Mouse (Mus musculus) c-Kit-positive CD71-negative TER-119-negative erythroid progenitor cells, embryonic 14.5 days (primary cell): ENCODE measurements around the gene Srarp.

Experiments
- DNase-seq: peaks from one replicate; pipeline ENCODE4 v3.0.0-alpha.2; 2013; ENCODE audit warnings: low read depth

Srarp gene

DNA sequence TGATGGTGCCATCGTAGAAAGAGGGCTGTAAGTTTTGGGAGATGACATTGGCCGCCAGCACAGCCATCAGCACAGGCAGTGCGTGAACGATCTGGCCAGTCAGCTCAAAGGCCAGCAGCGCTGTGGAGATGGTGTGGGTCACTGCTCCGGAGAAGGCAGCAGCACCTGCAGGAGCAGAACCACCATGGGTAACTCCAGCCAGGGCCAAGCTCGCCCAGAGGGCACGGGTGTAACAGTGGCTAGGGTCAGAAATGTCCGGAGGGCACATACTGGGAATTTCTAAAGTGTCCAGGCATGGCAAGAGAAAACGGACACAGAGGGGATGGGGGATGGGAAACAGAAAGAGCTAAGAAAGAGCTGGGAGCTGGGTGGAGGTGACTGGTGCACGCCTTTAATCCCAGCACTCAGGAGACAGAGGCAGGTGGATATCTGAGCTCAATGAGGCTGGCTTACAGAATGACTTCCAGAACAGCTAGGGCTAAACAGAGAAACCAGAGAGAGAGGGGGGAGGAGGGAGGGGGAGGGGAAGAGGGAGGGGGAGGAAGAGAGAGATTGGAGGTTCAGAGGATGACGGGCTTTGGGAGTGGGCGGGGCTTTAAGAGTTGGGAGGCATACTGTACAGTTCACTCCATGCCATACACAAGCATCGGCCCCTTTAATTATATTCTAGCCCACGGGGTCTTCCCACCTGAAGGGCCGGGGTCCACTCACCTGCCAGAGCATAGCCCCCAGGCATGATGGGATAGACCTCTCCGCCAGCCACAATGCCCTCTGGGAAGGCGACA lies 46.3 kb downstream of the Srarp start:
- DNase-seq, result no peak

DNA sequence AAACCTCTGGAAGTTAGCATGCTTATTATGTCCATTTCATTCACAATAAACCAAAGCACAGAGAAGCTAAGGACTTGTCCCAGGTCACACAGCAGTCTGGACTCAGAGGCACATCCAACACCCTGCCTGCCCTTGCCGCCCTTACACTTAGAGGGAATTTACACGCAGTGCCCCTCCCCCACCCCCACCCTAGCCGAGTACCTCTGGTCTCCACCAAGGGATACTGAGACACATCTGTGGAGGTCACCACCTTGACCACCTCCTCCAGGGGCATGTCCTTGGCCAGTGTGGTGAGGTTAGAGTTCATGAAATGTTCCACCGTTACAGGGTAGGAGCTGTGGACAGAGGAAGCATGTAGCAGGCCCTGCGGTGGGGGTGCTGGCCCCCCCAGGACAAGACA lies 48.0 kb downstream of the Srarp start:
- DNase-seq, result no peak

DNA sequence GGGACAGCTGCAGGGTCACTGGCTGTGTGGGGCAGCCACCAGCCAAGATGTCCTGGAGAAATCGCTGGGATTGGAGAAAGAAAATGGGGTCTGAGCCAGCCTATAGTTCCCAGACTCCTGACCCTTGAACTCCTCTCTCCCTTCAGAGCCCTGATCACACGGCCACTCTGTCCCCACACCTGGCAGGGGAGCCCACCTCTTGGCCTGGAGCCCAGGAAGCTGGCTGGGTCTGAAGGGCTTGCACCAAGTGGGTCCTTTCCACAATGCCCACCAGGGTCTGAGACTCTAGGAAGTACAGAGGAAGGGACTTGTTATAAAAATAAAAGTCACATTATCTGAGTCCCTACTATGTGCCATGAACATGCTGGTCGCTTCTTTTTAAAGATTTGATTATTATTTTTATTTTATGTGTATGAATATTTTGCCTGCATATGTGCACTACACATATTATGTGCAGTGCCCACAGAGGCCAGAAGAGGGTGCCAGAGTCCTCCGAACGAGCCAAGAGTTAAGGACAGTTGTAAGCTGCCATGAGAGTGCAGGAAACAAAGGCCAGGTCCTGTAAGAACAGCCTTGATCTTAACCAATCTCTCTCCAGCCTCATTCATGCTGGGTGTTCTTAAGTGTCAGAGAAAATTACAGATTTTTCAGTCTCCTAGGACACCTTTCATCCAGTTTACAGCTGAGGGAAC lies 48.7 kb downstream of the Srarp start:
- DNase-seq, result peak; percentile 83

DNA sequence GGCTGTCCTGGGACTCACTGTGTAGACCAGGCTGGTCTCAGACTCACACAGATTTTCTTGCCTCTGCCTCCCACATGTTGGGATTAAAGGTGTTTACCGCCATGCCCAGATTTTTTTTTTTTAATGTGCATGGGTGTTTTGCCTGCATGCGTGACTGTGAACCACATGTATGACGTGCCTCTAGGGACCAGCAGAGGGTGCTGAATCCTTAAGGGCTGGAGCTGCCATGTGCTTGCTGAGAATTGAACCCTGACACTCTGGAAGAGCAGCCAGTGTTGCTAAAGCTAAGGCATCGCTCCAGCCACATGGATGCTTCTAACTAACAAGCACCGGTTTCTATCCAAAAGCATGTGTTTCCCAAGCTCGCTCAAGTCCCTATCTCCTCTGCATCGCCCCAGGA lies 49.8 kb downstream of the Srarp start:
- DNase-seq, result no peak

DNA sequence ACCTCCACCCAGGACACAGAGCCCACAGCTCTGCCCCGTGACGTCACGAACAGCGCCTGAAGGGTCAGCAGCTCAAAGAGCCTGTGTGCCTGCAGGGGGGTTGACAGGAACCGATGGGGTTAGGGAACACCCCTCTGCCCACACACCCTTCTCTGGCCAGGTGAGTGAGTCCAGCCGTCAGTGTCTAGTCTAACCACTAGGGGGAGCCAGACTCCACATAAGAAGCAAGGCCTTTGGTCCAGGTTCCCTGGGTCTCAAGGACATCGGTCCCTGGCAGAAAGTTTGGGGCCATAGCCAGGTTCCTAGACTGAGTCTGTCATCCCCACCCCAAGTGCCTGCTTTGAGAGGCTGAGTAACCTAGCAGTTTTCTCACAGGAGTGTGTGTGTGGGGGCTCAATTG lies 50.6 kb downstream of the Srarp start:
- peak; percentile 47 for DNase-seq
